Mouse (Mus musculus) G1E-ER4 (cell line): ENCODE measurements around the gene Lrrc4c. TPM values are rescaled to one million over a fixed set of nuclear protein-coding genes. Genes with fewer than 3 reads are reported as not detected.
A peak's percentile ranks its signal among the peaks of the same experiment; 100 is the strongest.

Experiments
- GATA1 ChIP-seq: IDR thresholded peaks from one replicate; pipeline ENCODE4 v1.8.0; 2012; ENCODE audit warnings: low read length, inconsistent platforms
- polyA plus RNA-seq: library from polyadenylated mRNA; stranded (reverse); fragments of >175 nt; gene quantifications from 2 replicates; pipeline ENCODE4 v1.2.3, GENCODE M21; 2012

Gene Lrrc4c
- polyA plus RNA-seq, 1 experiment: not detected

DNA sequence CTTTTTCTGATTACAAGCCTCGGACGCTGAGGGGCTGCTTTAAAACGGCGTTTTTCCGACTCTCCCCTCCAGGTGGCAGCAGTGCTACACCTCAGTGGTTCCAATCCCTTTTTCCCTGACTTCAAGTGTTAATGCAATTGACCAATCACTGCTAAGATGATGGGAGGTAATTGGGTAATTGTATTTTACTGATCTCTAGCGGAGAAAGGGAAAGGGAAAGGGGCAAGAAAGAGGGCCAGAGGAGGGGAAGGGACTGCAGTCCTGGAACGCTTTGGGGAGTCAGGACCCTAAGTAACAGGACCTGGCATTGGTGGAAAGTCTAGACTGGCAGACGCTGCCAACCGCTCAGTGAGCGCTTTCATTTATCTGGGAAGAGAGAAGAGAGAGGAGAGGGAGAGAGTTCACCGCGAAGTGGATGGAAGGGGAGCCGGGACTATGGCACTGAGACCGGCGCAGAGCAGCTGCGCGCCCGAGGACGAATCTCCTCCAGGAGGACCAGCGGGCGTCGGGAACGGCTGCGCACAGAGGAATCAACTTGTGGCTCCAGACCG, 1148.3 kb downstream of the Lrrc4c start:
- no peak for TF ChIP-seq GATA1

GRCm38 (mm10) chr2:97467031-97467549, 1149.1 kb downstream of the Lrrc4c start:
- no peak for TF ChIP-seq GATA1

GRCm38 (mm10) chr2:97467664-97468063, 1149.7 kb downstream of the Lrrc4c start:
- TF ChIP-seq GATA1: no peak

GRCm38 (mm10) chr2:97468372-97468771, 1150.4 kb downstream of the Lrrc4c start:
- TF ChIP-seq GATA1: no peak

- TF ChIP-seq GATA1: no peak
Observed at GRCm38 (mm10) chr2:97469396-97469795, 1151.4 kb downstream of the Lrrc4c start.

DNA sequence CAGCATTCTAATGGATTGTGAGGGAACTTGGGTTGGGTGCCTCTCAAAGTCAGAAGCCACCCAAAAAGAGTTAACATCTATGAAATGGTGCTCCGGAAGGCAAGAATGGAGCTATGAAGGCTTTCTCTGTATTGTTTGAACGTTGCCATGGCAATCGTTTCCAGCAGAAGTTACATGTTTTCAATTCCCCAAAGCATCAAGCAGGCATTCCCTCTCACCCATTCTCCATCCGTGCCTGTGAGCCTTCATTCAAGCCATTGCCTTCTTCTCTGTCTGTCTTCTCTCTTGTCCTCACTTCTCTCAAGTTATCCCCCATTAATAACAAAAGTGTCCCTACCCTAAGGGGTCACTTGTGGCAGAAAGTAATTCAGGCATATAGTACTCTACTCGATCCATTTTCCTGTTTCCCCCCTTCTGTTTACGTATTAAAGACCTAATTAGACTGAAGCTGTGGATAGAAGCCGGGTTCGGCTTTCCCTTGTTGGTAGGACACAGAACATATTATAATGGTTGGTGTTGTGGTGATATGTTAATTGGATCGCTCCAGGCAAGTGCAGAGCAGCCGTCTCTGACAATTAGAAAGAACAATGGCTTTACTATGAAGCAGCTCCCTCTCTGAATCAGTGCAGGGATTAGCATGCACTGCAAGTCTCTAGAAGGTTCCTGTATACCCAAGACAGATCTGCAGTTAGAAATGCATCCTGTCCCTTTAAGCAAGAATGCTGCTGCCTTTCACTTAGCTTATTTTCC, 1160.4 kb downstream of the Lrrc4c start:
- TF ChIP-seq GATA1: no peak

DNA sequence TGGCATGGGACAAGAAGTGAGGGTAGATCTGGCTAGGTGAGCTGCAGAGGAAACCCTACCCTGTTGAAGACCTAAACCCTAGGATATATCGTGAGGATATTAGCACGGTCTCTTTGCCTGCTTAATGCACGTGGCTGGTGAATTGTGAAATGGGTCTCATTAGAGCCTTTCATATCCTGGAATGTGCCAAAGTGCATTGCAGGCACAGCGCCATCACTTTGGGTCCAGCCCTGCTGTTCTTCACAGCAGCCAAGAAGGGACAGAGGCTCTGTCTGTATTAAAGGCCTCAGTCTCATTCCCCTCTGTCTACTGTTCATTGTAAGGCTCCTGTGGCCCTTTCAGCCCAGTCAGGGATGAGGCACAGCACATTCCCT, 1160.9 kb downstream of the Lrrc4c start:
- TF ChIP-seq GATA1: no peak

GRCm38 (mm10) chr2:97484990-97485389, 1167.0 kb downstream of the Lrrc4c start:
- TF ChIP-seq GATA1: no peak

DNA sequence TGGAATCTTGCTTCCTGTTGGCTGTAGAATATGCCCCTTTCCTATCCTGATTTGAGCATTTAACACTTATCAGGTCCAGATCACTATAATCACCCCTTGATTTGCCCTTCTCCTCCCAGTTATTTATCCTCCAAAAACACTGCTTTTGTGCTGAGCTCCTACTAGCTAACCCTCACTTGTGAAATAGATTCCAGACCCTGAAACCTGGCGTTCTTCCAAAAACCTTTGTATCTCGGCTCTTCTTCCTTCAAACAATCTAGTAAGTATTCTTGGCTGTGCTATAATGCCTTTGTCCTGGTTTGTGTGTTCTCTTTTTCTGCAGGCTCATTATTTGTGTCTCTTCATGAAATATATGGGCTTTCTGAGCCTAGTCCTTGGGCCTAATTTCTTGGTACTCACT, 1167.6 kb downstream of the Lrrc4c start:
- TF ChIP-seq GATA1: no peak

DNA sequence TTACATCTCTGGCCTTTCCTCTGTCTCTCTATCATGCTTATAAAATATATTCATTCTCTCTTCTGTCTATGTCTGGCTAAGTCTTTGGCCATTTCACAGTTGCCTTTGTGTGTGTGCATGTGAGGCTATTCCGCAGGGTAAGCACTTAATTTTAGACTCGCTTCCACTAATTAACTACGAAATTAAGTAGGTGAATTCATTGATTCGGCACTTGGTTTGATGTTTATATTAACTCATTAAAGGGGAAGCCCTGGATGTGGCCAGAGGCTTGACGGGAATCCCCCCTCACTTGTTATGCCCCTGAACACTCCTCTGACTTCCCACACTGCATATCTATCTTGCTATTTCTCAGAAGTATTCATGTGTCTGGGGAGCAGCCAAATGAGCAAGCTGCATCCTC, 1169.6 kb downstream of the Lrrc4c start:
- TF ChIP-seq GATA1: no peak

- TF ChIP-seq GATA1: no peak
Observed at GRCm38 (mm10) chr2:97497069-97497468, 1179.1 kb downstream of the Lrrc4c start.

DNA sequence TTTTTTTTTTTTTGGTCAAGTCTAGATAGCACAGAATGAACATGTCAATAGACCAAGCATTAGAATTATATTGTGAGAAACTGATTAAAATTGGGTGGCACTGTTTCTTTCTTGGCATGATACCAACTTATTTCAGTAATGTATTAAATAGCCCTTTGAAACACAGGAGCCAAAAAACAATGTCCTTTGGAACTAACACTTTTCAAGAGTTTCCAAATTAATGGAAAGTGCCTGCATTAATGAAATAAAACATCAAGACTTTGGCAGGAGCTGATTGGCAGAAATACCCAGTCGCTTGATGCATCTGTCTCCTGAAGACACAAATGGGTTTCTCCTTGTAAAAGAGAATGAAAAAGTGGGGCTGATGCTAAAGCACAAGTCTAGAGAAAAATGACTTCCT, 1184.5 kb downstream of the Lrrc4c start:
- TF ChIP-seq GATA1: no peak

DNA sequence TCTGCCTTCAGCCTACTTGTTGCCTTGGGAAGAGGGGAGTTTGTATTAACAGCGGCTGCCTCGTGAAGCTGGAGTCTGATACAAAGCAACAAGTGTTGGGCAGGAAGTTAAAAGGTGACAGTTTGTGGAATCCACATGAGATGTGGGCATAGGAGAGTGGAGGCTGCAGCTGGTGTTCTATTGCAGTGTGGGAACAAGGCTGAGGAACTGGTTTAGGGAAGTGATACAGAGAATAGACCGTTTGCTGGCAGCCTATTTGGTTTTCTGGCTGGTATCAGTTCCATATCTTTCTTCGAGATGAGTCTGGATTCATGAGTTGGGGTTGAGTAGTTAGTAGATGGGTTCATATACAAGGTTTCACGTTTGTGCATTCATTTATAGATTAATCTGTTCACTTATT, 1186.9 kb downstream of the Lrrc4c start:
- TF ChIP-seq GATA1: no peak

- no peak for TF ChIP-seq GATA1
Observed at GRCm38 (mm10) chr2:97524256-97524922, 1206.4 kb downstream of the Lrrc4c start.

DNA sequence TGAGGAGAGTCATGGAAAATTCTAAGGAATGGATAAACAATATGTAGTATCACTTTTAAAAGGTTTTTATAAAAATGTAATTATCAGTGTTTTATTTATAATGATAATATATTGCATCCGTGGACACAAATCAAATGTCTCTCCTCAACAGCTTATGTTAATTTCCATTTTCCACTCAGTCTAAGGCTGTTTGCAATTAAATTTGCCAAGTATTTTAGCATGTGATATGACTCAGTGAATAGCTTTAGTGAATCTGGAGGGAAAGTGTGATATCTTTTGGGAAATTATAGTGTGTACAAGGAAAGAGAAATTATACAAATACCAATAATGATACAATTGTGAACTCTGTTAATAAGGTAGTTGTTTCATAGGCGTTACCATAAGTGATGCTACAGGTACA, 1207.1 kb downstream of the Lrrc4c start:
- TF ChIP-seq GATA1: no peak

DNA sequence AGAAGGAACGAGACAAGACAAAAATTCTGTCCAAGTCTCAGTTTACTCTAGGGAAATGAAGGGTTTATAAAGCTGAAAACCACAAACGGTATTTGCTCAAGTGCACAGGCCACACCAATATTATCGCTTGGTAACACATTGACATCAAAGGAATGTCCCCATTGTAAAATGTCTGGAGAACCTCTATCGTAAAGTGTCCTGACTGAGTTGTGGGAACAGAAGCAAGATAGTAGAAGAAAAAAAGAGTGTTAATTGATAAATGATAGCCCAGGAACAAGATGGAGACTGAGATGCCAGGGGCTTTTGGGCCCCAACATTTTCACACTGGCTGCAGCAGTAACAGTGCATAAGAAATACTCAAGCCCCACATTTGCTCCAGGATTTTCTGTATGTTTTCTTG, 1212.7 kb downstream of the Lrrc4c start:
- TF ChIP-seq GATA1: peak; percentile 78
